Mouse (Mus musculus) forebrain, embryonic 16.5 days (tissue): ENCODE measurements around the gene Ifit1. TPM values are rescaled to one million over a fixed set of nuclear protein-coding genes. Genes with fewer than 3 reads are reported as not detected.
A peak's percentile ranks its signal among the peaks of the same experiment; 100 is the strongest.
"Not testable (repeated sequence)": the region's sequence is repeated elsewhere in the genome, so short reads cannot be mapped to it uniquely, and the experiment has no call there.

ENCODE experiments used
- ATAC-seq: fragments of 200-750 bp; cut with Nextera tagmentation; 2 replicates; pipeline ENCODE4 v1.8.0; 2017; ENCODE audit warnings: mild to moderate bottlenecking, moderate library complexity
- H3K27ac ChIP-seq: fragments of 300-500 bp; sonication (generic); 2 replicates; pipeline ENCODE4 v1.5.1; 2014; ENCODE audit warnings: low read length, control low read depth
- H3K27me3 ChIP-seq: fragments of 300-500 bp; sonication (generic); replicated peaks from 2 replicates; pipeline ENCODE4 v1.6.1; 2014; ENCODE audit warnings: low read length; ENCODE audit not compliant: control insufficient read depth, insufficient read depth
- H3K36me3 ChIP-seq: fragments of 300-500 bp; sonication (generic); 2 replicates; pipeline ENCODE4 v1.6.1; 2014; ENCODE audit not compliant: control insufficient read depth, insufficient read depth
- H3K4me1 ChIP-seq: fragments of 300-500 bp; sonication (generic); replicated peaks from 2 replicates; pipeline ENCODE4 v1.6.1; 2014; ENCODE audit warnings: low read length; ENCODE audit not compliant: control insufficient read depth, insufficient read depth
- H3K4me2 ChIP-seq: fragments of 300-500 bp; sonication (generic); 2 replicates; pipeline ENCODE4 v1.6.1; 2014; ENCODE audit warnings: mild to moderate bottlenecking, low read length, control low read depth
- H3K4me3 ChIP-seq: fragments of 300-500 bp; sonication (generic); replicated peaks from 2 replicates; pipeline ENCODE4 v1.5.1; 2014; ENCODE audit warnings: mild to moderate bottlenecking, low read length, control low read depth
- H3K9ac ChIP-seq: fragments of 300-500 bp; sonication (generic); replicated peaks from 2 replicates; pipeline ENCODE4 v1.6.1; 2014; ENCODE audit warnings: low read depth, low read length, control low read depth
- H3K9me3 ChIP-seq: fragments of 300-500 bp; sonication (generic); 2 replicates; pipeline ENCODE4 v1.6.1; 2016; ENCODE audit warnings: low read length; ENCODE audit not compliant: control insufficient read depth
- WGBS: fragments of 180-500 bp; shearing (Covaris S2); extraction: QIAGEN DNeasy Blood & Tissue Kit; methylation state at CpG from one replicate; pipeline ENCODE4 v1.1.7; 2014; 5-methylcytosine and 5-hydroxymethylcytosine counted together
- polyA plus RNA-seq: library from polyadenylated mRNA; unstranded; fragments of >200 nt; fragmentation: Nextera tagmentation; extraction: Ambion mirVana; gene quantifications from 2 replicates; pipeline ENCODE4 v1.2.1, GENCODE M21; 2015

The Ifit1 gene
- polyA plus RNA-seq, 1 experiment from 2014 or later = 0.18 TPM

- H3K36me3 ChIP-seq, H3K27ac ChIP-seq, H3K9ac ChIP-seq, H3K4me2 ChIP-seq, H3K9me3 ChIP-seq, H3K4me1 ChIP-seq, H3K27me3 ChIP-seq, ATAC-seq, H3K4me3 ChIP-seq: not testable (repeated sequence)
- WGBS = 82% methylated on average over 3 of the region's 3 CpGs
These were observed 30.6 kb upstream of the Ifit1 start for GRCm38 (mm10) chr19:34610118-34610517.

- H3K4me1 ChIP-seq, H3K36me3 ChIP-seq, ATAC-seq, H3K9ac ChIP-seq, H3K27ac ChIP-seq, H3K9me3 ChIP-seq, H3K4me3 ChIP-seq, H3K4me2 ChIP-seq, H3K27me3 ChIP-seq: not testable (repeated sequence)
- 81% methylated on average over 5 of the region's 11 CpGs for WGBS
These were observed 28.2 kb upstream of the Ifit1 start for GRCm38 (mm10) chr19:34612243-34613001.

GRCm38 (mm10) chr19:34620871-34621270, 19.8 kb upstream of the Ifit1 start:
- 94% methylated on average over 5 of the region's 5 CpGs for WGBS
- H3K4me2 ChIP-seq = no peak overlapping the region
- ATAC-seq = no peak

GRCm38 (mm10) chr19:34623781-34624180, 16.9 kb upstream of the Ifit1 start:
- H3K27me3 ChIP-seq = no peaks in the 10 kb centered on the region
- H3K36me3 ChIP-seq = no peaks in the 10 kb centered on the region
- no peaks in the 10 kb centered on the region for H3K9me3 ChIP-seq
- no peak overlapping the region for H3K4me3 ChIP-seq
- H3K27ac ChIP-seq = no peak overlapping the region
- 89% methylated on average over 6 of the region's 6 CpGs for WGBS
- H3K9ac ChIP-seq = no peak overlapping the region
- no peaks in the 10 kb centered on the region for H3K4me1 ChIP-seq
- no peak for ATAC-seq
- no peak overlapping the region for H3K4me2 ChIP-seq

More at GRCm38 (mm10) chr19:34620871-34621270, 19.8 kb upstream of the Ifit1 start:
- Histone ChIP-seq H3K27ac (no peak overlapping the region), H3K4me1 (no peaks in the 10 kb centered on the region), H3K4me3 (no peak overlapping the region), H3K9ac (no peak overlapping the region), H3K9me3 (no peaks in the 10 kb centered on the region), H3K36me3 (no peaks in the 10 kb centered on the region), H3K27me3 (no peaks in the 10 kb centered on the region)

- no peaks in the 10 kb centered on the region for H3K36me3 ChIP-seq
- no peak overlapping the region for H3K9ac ChIP-seq
- no peak overlapping the region for H3K4me2 ChIP-seq
- 87% methylated on average over 4 of the region's 4 CpGs for WGBS
- no peak overlapping the region for H3K27ac ChIP-seq
- no peaks in the 10 kb centered on the region for H3K4me1 ChIP-seq
- no peak overlapping the region for H3K4me3 ChIP-seq
- no peaks in the 10 kb centered on the region for H3K27me3 ChIP-seq
- ATAC-seq = no peak
- H3K9me3 ChIP-seq = no peaks in the 10 kb centered on the region
These were observed 16.0 kb upstream of the Ifit1 start for GRCm38 (mm10) chr19:34624663-34625062.

- no peak overlapping the region for H3K27ac ChIP-seq
- no peaks in the 10 kb centered on the region for H3K9me3 ChIP-seq
- H3K27me3 ChIP-seq = no peaks in the 10 kb centered on the region
- no peaks in the 10 kb centered on the region for H3K4me1 ChIP-seq
- no peaks in the 10 kb centered on the region for H3K36me3 ChIP-seq
- no peak overlapping the region for H3K9ac ChIP-seq
- H3K4me2 ChIP-seq = no peak overlapping the region
- no peak overlapping the region for H3K4me3 ChIP-seq
- 79% methylated on average over 2 of the region's 2 CpGs for WGBS
- ATAC-seq = no peak
These were observed 13.2 kb upstream of the Ifit1 start for GRCm38 (mm10) chr19:34627496-34627895.

GRCm38 (mm10) chr19:34631487-34631886, 9.2 kb upstream of the Ifit1 start:
- no peaks in the 10 kb centered on the region for H3K36me3 ChIP-seq

GRCm38 (mm10) chr19:34633484-34633883, 7.2 kb upstream of the Ifit1 start:
- no peak overlapping the region for H3K4me3 ChIP-seq
- no peak overlapping the region for H3K27ac ChIP-seq
- H3K4me2 ChIP-seq = no peak overlapping the region
- ATAC-seq = no peak
- H3K27me3 ChIP-seq = no peaks in the 10 kb centered on the region
- H3K9ac ChIP-seq = no peak overlapping the region
- H3K36me3 ChIP-seq = no peaks in the 10 kb centered on the region
- WGBS = 78% methylated on average over 2 of the region's 2 CpGs
- H3K9me3 ChIP-seq = no peaks in the 10 kb centered on the region
- no peaks in the 10 kb centered on the region for H3K4me1 ChIP-seq

More at GRCm38 (mm10) chr19:34631487-34631886, 9.2 kb upstream of the Ifit1 start:
- Histone ChIP-seq H3K4me3 (no peak overlapping the region), H3K4me2 (no peak overlapping the region), H3K4me1 (no peaks in the 10 kb centered on the region), H3K27ac (no peak overlapping the region), H3K9ac (no peak overlapping the region), H3K27me3 (no peaks in the 10 kb centered on the region), H3K9me3 (no peaks in the 10 kb centered on the region)
- no peak for ATAC-seq

- H3K27ac ChIP-seq = no peak overlapping the region
- no peaks in the 10 kb centered on the region for H3K4me1 ChIP-seq
- H3K4me2 ChIP-seq = no peak overlapping the region
- 9% methylated on average over 3 of the region's 3 CpGs for WGBS
- no peaks in the 10 kb centered on the region for H3K27me3 ChIP-seq
- no peaks in the 10 kb centered on the region for H3K9me3 ChIP-seq
- no peak overlapping the region for H3K4me3 ChIP-seq
- peak; percentile 82 for ATAC-seq
- no peaks in the 10 kb centered on the region for H3K36me3 ChIP-seq
- no peak overlapping the region for H3K9ac ChIP-seq
These were observed 3.6 kb upstream of the Ifit1 start for GRCm38 (mm10) chr19:34636933-34637557.
